Mouse (Mus musculus): ENCODE measurements around the gene Aig1. TPM values are rescaled to one million over a fixed set of nuclear protein-coding genes. Genes with fewer than 3 reads are reported as not detected.
A peak's percentile ranks its signal among the peaks of the same experiment; 100 is the strongest.

The Aig1 gene
- total RNA-seq, 2 experiments from 2014 or later, result 55.5 to 60.1 TPM

DNA sequence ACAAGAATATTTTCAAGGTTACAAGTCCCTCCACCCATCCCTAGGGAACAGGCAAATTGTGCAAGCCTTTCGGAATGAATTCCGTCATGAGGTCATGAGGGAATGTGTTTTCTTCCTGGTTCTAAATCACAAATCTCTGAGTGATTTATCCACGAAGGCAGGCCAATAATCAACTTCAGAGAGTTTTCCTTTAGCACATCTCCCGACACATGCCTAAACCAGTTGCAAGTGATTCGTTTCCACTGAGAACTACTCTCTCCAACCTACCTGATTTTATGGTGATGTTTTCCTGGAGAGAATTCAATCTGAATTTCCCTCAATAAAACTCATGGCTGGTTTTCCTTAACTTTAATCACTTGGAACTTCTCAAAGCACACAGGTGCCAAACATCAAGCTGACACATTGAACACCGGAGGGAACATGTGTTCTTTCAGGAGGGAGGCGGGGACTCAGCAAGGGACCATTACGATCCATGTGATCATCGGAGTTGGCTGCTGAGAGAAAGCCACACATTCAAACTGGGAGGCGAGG is 201.5 kb downstream of the Aig1 start:
- intact Hi-C loops (cut with DNase I), result no loop called here

DNA sequence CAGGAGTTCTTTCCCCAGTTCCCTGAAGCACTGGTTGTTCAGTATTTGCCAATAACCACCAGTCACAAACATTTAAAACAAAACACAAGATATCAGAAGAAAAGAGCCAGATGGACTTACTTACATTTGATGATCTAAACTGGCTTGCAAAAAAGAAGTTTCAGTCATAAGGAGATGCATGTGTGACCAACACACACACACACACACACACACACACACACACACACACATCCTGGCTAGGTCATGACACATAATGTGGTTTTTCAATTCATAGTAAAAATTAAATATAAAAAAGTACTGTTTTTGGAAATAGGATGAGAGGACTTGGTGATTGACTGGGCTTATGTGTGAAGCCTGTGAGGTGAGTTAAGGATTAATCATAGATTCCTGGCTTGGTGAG is 205.3 kb downstream of the Aig1 start:
- no peak for DNase-seq
- intact Hi-C loops (cut with DNase I), result no loop called here

More for the DNA sequence above, 201.5 kb downstream of the Aig1 start:
- DNase-seq, result peak; percentile 48 to 59

DNA sequence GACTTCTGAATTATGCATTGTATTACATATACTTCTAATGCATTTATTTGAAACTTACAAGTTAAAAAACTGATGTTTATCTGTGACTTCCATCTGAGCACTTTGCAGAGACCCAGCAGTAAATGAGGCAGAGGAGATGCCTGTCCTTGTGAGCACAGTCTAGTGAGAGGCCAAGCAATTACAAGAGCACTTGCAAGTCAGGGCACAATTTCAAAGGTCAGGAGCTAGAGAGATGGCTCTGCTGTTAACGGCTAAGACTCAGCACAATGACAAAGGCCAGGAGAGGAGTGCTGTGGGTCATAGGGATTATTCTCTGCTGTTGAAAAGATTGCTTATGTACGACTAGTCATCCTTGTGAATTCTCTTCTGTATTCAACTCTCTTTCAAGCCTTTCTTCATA is 209.0 kb downstream of the Aig1 start:
- no peak for DNase-seq
- intact Hi-C loops (cut with DNase I), result no loop called here

DNA sequence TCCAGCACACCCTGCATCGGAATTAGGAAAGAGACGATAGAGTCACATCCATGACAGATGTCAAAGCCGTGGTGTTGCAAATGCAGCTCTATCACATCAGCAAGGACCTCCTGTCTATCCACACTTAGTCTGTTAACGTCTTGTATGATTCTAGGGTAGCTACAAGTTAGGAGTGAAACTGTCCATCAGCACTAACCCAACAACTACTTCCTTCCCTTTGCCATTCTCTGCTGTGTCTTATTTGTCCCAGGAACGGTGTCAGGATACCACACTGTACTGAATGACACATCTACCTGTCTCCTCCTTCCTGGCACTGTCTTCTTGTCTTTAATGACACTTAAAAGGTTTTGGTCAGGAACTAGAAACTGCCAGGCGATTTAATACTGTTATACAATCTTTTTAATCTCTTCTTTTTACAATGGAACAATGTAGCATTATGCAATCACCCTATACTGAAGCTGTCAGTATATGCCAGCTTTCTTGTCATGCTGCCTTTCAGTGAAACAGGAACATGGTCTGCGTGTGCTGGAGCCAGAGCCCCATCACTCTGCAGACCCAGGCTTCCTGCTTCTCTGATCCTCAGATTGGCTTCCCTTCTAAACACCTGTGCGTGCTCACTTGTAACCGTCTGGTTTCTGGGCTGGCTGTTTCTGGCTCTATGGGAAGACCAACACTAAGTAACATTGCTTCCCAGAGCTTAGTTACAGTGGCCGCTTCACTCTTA is 214.9 kb downstream of the Aig1 start:
- DNase-seq, result no peak

DNA sequence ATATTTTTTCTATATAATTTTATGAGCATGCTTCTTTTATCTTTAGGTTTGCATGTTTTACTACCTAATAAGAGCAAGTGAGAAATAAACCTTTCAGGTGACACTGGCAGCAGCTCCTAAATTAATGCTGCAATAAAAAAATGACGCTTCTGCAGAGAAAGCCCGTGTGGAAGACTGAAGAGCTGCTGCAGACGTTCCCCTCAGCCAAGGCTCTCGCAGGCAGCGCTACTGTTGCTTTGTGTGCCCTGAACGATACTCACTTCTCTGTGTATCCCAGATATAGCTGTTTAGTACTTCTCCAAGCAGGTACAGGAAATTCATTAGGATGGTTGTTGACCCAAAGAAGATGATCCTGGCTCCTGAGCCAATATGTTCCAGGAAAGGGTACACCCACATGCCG is 215.5 kb downstream of the Aig1 start:
- DNase-seq, result no peak
- intact Hi-C loops (cut with DNase I), result no loop called here

More for the DNA sequence above, 214.9 kb downstream of the Aig1 start:
- intact Hi-C loops (cut with DNase I), result no loop called here

DNA sequence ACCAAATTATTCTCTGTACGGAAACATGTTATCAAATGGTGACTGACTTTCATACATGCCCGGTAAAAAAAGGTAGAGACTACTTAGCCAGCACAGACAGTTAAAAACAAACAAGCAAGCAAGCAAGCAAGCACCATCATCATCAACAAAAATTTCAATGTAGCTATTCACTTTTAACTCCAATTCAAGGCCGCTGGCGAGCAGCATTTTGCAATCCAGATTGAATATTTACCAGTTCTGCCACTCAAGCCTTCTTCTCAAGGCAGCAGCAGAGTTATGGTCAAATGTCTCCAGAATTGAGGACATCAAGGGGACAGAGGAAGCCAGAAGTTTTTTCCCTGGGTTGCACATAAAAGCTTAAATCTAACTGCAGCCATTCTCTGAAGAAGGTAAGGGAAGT is 216.7 kb downstream of the Aig1 start:
- DNase-seq, result no peak
- intact Hi-C loops (cut with DNase I), result no loop called here

DNA sequence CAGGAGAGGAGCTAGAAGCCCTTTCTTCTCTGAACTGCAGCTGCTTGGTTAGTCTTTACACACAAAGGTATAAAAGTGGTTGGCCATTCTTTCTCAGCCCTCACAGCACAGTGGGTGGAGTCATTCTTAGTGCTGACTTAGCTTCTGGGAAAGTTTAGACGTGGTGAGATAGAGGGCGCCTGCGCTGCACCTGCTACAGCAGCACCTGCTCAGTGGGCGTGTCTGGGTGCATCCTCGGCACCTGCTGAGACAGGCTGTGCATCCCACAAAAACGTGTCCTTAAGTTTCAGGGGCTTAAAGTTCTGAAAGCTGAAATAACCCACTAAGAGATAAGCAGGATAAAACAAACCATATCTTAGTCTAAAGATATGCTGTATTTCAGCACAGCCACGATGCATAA is 227.0 kb downstream of the Aig1 start:
- intact Hi-C loops (cut with DNase I), result no loop called here

DNA sequence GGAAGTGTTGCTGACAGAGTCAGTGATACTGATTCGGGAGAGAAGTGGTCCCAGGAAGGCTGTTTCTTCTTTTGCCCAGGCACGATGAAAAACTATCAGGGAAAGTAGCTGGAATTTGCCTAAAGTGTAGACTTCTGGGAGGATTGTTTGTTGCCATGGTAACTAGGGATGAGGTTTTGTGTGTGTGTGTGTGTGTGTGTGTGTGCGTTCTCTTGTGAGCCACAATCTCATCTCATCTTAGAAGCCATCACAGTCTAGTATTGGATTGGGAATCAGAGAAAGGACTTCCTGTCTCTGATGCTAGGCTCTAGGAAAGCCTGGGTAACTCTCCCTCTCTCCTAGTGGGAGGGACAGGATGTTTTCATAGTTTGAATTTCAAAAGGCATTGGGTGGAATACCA is 237.0 kb downstream of the Aig1 start:
- intact Hi-C loops (cut with DNase I), result no loop called here
- DNase-seq, result no peak

More for the DNA sequence above, 227.0 kb downstream of the Aig1 start:
- peak in 1 of 2 experiments; percentile 3 for DNase-seq

DNA sequence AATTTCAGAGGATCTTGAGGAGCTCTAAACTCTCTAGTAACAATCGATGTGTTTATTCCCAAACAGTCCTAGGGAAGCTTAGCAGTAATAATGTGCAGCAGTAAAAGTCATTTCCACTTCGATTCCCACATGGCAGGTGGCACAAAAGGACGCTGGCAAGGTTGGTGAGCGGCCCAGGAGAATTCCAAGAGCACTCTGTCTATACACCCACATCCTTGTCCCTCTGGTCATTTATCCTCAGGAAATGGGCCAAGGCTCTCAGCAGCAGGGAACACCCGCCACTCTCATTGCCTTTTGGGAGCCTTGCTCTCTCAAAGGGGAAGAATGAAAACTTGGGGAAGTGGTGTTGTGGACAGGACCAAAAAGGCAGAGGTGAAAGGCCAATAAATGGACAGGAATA is 245.0 kb downstream of the Aig1 start:
- no peak for DNase-seq
- intact Hi-C loops (cut with DNase I), result no loop called here

DNA sequence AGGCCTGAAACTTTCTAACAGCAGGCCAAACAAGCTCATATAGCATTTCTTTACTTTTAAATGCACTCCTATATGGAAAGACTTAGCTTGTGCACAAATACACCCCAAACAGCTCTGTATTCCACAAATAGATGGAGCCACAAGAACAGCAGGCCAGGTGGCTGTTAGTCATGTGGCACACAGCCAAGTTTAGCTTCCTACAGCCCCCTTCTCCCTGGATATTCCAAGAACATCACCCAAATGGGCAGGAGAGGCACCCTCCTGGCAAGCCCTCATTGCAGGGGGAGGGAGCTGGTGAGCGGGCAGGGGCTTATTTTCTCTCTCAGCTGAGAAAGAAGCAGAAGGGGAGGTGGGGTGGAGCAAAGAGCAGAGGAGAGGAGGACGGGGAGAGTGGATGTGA is 267.9 kb downstream of the Aig1 start:
- peak; percentile 8 to 18 for DNase-seq
- intact Hi-C loops (cut with DNase I), result no loop called here

DNA sequence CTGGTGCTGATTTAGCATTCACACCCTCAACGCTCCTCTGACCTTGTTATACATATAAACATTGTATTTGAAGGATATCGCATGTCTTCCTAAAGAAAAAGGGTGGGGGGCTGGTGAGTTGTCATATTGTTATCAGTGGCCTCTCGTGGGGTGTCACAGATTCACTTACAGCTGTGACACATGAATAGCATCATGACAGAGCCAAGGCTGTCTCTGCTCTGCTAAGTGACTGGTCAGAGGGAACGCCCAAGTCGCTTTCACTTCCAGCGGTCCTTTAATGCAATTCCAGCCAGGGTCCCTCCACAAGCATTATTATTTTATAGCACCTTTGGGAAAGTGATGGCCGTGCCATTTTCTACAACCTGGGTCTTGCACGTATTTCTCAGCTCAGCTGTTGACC is 271.3 kb downstream of the Aig1 start:
- no peak for DNase-seq
- intact Hi-C loops (cut with DNase I), result no loop called here

Other genes starting within 250 kb of the Aig1 start
- 10 to 100 TPM; 28.1 to 28.8 TPM for gene Hivep2, start 97.1 kb upstream of the Aig1 start, total RNA-seq (2021)